Mouse (Mus musculus) heart, postnatal 0 days (tissue): ENCODE results near the gene Flywch1.

Experiments
- CTCF ChIP-seq: IDR thresholded peaks from 2 replicates; pipeline ENCODE4 v1.5.1; 2016; ENCODE audit warnings: antibody characterized with exemption, control low read depth, low read depth
- EP300 ChIP-seq: IDR thresholded peaks from 2 replicates; pipeline ENCODE4 v1.6.1; 2016; ENCODE audit warnings: antibody characterized with exemption, low read depth

GRCm38 (mm10) chr17:23776216-23776615 lies 4.8 kb upstream of the Flywch1 start:
- TF ChIP-seq CTCF (no peak), EP300 (no peak)
